Comparison of ENCODE assay signal across 8 mouse cellular contexts in genomic region chr14:61045446-61046090, GRCm38 (mm10). TPM values are rescaled to one million over a fixed set of nuclear protein-coding genes. Genes with fewer than 3 reads are reported as not detected.
DNase-seq lines count a peak whose midpoint lies in the region; ATAC-seq and TF ChIP-seq lines count a peak whose summit lies in the region.

No protein-coding gene starts in this region.

- peak overlapping the region; percentile 29 for H3K4me3 ChIP-seq in kidney, adult 2 months (ENCODE audit: insufficient read depth, low read depth, low read length)
- peak overlapping the region; percentile 35 for H3K4me3 ChIP-seq in embryonic fibroblast, embryonic 13.5 days (ENCODE audit: insufficient read depth, low read length)
- peak overlapping the region; percentile 51 for H3K4me3 ChIP-seq in hindbrain, embryonic 13.5 days

- TF ChIP-seq POLR2A in kidney, adult 2 months (IDR thresholded peaks at IDR 0.05; ENCODE audit: low read depth, low read length): no peak
- no peak for TF ChIP-seq POLR2A in embryonic fibroblast, embryonic 13.5 days (IDR thresholded peaks at IDR 0.05; ENCODE audit: low read depth, low read length)

- H3K9ac ChIP-seq in hindbrain, embryonic 13.5 days: peak overlapping the region; percentile 77

- peak; percentile 4 for DNase-seq in kidney, adult 2 months
- no peak for DNase-seq in kidney, postnatal 36 days
- DNase-seq in lung, postnatal 36 days: peak; percentile 38
- DNase-seq in urinary bladder, postnatal 25 days (ENCODE audit: low spot score): no peak
- no peak for DNase-seq in spleen, postnatal 36 days (ENCODE audit: low spot score in 2 of 2)
- no peak for DNase-seq in layer of hippocampus, adult 18-20 months (ENCODE audit: low spot score in 2 of 2)

- 6% methylated on average over 19 of the region's 19 CpGs for WGBS in kidney, adult 2 months
- WGBS in hindbrain, embryonic 13.5 days: under 1% methylated on average over 19 of the region's 19 CpGs

- H3K36me3 ChIP-seq in kidney, adult 2 months (ENCODE audit: control insufficient read depth, insufficient read depth, low read length): no peaks in the 10 kb centered on the region
- H3K36me3 ChIP-seq in hindbrain, embryonic 13.5 days: no peaks in the 10 kb centered on the region

- no peak; the same call in 1 of the 2 replicates for ATAC-seq in hindbrain, embryonic 13.5 days (ENCODE audit: low FRiP score)

- no peaks in the 10 kb centered on the region for H3K9me3 ChIP-seq in hindbrain, embryonic 13.5 days

- H3K27me3 ChIP-seq in kidney, adult 2 months (replicated peaks; ENCODE audit: control insufficient read depth, insufficient read depth, low read length): 0 out of 2 replicates have a peak, but pooled peaks cover 4% of the 10 kb centered on the region
- 0 out of 2 replicates have a peak, but pooled peaks cover 9% of the 10 kb centered on the region for H3K27me3 ChIP-seq in hindbrain, embryonic 13.5 days

- H3K27ac ChIP-seq in kidney, adult 2 months (ENCODE audit: insufficient read depth, low read depth, low read length): no peak overlapping the region
- H3K27ac ChIP-seq in embryonic fibroblast, embryonic 13.5 days (ENCODE audit: insufficient read depth, low read length): no peak overlapping the region
- H3K27ac ChIP-seq in hindbrain, embryonic 13.5 days: peak overlapping the region; percentile 66

- TF ChIP-seq CTCF in kidney, adult 2 months (conservative IDR thresholded peaks at IDR 0.05; ENCODE audit: insufficient read depth, insufficient read length, low read depth, low read length): no peak
- no peak for TF ChIP-seq CTCF in embryonic fibroblast, embryonic 13.5 days (IDR thresholded peaks at IDR 0.05; ENCODE audit: borderline replicate concordance, insufficient read depth, low read length)

- H3K4me1 ChIP-seq in kidney, adult 2 months (ENCODE audit: control insufficient read depth, insufficient read depth, low read length): no peaks in the 10 kb centered on the region
- no peaks in the 10 kb centered on the region; the same call in 1 of the 2 replicates for H3K4me1 ChIP-seq in embryonic fibroblast, embryonic 13.5 days (ENCODE audit: control insufficient read depth, insufficient read depth, low read length)
- H3K4me1 ChIP-seq in hindbrain, embryonic 13.5 days (replicated peaks): peaks cover 34% of the 10 kb centered on the region

- H3K4me2 ChIP-seq in hindbrain, embryonic 13.5 days: peak overlapping the region; percentile 87

RNA-seq across cellular contexts. Expression of gene Tnfrsf19, which starts 0.7 kb away (rescaled TPM):
- 2.6 and 2.7 TPM in 2 replicates for polyA plus RNA-seq in kidney, adult 2 months (2012; rRNA removed)
- 0.65 and 3.1 TPM in 2 replicates for polyA plus RNA-seq in embryonic fibroblast, embryonic 13.5 days (2011; ENCODE audit: insufficient read length, low read depth, missing spikeins)
- polyA plus RNA-seq in hindbrain, embryonic 13.5 days (2015; fragmentation: Nextera tagmentation; extraction: Ambion mirVana): 31.5 and 35.1 TPM in 2 replicates
- 10 to 100 TPM; 44.2 to 48.9 TPM for total RNA-seq in layer of hippocampus, adult 18-20 months (2021)

Comparison
In these comparisons a context has a peak if more than half of its experiments do, and no peak if none do; other contexts are left out.
1. DNase-seq: peak in kidney, adult 2 months (single experiment) and lung, postnatal 36 days (single experiment); none in kidney, postnatal 36 days (0 of 2), urinary bladder, postnatal 25 days (single experiment), spleen, postnatal 36 days (0 of 2) and layer of hippocampus, adult 18-20 months (0 of 2).
2. Peak in every context shown above with its lines, with median percentiles within 50 percentile points of each other: H3K4me3 ChIP-seq.